Mouse (Mus musculus) retina, adult 2 months (tissue): ENCODE results near the gene 1700049E17Rik1.
"Not testable (repeated sequence)": the region's sequence is repeated elsewhere in the genome, so short reads cannot be mapped to it uniquely, and the experiment has no call there.

Source experiments
- DNase-seq: peaks from one replicate; pipeline ENCODE4 v3.0.0-alpha.2; 2012; ENCODE audit warnings: low read depth, low spot score

The 1700049E17Rik1 gene

DNA sequence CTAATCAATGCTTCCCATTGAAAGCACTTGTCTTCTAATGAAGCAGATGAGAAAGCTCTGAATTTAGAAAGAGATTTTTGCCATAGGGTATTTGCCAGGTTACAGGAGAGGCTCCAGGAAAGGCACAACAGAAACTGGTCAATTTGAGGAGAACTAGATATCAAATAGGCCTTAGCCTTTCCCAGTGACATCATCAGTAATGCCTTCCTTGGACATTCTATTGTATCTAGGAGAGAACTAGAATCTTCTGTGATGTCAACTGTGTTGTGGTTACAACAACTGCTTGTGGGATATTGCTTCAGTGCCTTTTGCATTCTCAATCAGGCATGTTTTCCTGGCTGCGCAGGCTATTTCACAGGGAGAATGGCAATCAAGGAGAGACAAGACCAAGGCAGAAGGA is at the start of gene 1700049E17Rik1:
1700049E17Rik1 (plus strand) TSS at position 301 of the 400 bp plus-strand sequence.
- DNase-seq = not testable (repeated sequence)

DNA sequence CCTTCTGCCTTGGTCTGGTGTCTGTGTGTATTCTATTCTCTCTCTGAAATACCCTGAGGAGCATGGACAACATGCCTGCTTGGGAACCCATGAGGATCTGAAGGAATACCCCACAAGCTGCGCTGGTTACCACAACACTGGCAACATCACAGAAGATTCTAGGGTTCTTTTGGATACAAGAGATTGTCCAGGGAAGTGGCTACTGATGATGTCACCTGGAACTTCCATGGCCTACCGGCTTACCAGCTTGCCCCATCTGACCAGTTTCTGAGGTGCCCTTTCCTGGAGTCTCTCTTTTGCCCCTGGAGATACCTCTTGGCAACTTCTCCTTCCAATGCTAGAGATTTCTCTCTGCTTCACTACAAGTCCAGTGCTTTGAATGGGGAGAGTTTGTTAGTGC is 17.6 kb upstream of the 1700049E17Rik1 start, which contains the start of gene Gm7980:
Gm7980 (minus strand) TSS at position 101 of the 400 bp plus-strand sequence.
- DNase-seq = not testable (repeated sequence)

DNA sequence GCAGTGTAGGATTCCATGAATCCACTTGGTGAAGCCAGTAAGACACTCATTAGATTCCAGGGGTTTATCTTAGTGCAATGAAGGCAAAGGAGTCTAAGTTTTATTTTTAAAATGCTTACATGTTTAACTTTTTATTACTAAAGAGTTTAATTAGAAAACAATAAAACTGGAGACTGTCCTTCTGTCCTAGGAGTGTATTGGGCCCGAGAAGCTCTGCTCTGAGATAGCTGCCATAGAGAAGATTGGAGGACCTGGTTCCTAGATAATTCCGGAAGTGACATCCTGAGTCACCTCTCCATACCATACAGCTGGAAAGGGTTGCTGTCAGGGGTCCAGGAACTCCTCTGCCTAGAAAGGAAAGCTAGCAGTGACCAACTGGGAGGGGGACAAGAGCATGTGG is 18.9 kb downstream of the 1700049E17Rik1 start, which contains the start of gene 1700024B05Rik:
1700024B05Rik (plus strand) TSS at position 301 of the 400 bp plus-strand sequence.
- not testable (repeated sequence) for DNase-seq

DNA sequence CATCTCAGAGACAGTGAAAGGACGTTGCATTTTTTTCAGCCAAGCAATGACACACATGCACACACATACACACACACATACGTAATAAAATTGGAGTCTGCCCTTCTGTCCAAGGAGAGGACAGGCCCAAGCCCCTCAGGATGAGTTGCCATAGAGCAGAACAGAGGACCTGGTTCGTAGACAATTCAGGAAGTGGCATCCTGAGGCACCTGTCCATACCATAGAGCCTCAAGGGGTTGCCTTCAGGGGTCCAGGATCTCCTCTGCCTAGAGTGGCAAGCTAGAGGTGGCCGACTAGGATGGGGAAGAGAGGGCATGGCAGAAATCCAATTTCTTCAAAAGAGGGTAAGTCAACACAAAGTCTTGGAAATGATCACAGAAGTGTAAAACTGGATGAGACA is 39.3 kb downstream of the 1700049E17Rik1 start:
- not testable (repeated sequence) for DNase-seq

DNA sequence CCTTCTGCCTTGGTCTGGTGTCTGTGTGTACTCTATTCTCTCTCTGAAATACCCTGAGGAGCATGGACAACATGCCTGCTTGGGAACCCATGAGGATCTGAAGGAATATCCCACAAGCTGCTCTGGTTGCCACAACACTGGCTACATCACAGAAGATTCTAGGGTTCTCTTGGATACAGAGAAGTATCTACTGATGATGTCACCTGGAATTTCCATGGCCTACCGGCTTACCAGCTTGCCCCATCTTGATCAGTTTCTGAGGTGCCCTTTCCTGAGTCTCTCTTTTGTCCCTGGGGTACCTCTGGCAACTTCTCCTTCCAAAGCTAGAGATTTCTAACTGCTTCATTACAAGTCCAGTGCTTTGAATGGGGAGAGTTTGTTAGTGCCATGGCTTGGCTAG is 43.1 kb downstream of the 1700049E17Rik1 start, which contains the start of gene Gm6401:
Gm6401 (minus strand) TSS at position 101 of the 400 bp plus-strand sequence.
- DNase-seq = not testable (repeated sequence)

DNA sequence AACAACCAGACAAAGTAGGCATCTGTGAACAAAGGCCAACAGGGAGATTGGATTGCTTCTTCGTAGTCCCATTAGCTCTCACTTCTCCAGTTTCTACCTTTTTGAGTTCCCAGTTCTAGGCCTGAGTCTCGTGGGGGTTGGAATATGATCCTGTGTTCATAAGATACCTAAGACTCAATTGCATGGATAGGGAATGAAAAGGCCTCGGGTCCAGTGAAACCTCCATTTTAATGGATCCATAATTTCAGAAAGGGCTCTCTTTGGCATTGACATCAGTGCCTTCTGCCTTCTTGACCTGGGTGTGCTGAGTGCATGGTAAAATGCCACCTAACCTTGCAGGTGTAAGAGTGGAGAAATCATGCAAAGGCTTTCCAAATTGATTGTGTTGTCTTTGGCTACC is 43.8 kb downstream of the 1700049E17Rik1 start:
- not testable (repeated sequence) for DNase-seq
